In the genomic region with DNA sequence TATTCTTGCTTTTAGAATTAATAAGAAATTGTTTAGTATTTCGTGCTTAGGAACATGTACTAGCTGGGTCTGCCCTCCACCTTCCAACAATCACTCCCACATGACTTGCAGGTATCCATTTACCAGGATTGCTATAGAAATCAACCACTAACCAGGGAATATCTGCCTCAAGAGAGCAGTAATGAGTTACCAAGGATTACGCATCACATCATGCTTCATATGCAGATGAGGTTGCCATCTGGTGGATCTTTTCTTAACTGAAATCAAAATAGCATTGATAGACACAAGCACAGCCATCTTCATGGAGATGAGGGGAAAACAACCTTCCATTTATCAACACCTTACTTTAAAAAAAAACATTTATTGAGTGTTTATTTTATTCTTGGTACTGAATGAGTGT, we compare ENCODE assay signal across 13 mouse cellular contexts. TPM values are rescaled to one million over a fixed set of nuclear protein-coding genes. Genes with fewer than 3 reads are reported as not detected.
DNase-seq lines count a peak whose midpoint lies in the region; ATAC-seq and TF ChIP-seq lines count a peak whose summit lies in the region.
"Had no signal": no experiment of that assay in that cellular context is flagged by ENCODE, and none has a peak within 500 bp of the region (broad histone marks: within the 10 kb centered on the region; RNA-seq: fewer than 3 reads in every experiment).

No protein-coding gene starts in this region.

- H3K9ac ChIP-seq in embryonic facial prominence, embryonic 14.5 days (ENCODE audit: low read depth, low read length) = no peak overlapping the region
- H3K9ac ChIP-seq in limb, embryonic 14.5 days (ENCODE audit: low read depth, low read length, severe bottlenecking) = no peak overlapping the region
- H3K9ac ChIP-seq: liver, embryonic 13.5 days; neural tube, embryonic 13.5 days had no signal

- WGBS in embryonic facial prominence, embryonic 14.5 days = 74% methylated on average over 2 of the region's 2 CpGs
- 89% methylated on average over 2 of the region's 2 CpGs for WGBS in embryonic facial prominence, embryonic 10.5 days
- 27% methylated on average over 2 of the region's 2 CpGs for WGBS in kidney, adult 2 months
- whole genome bisulfite sequencing in limb, embryonic 14.5 days = 67% methylated on average over 2 of the region's 2 CpGs
- WGBS in limb, embryonic 10.5 days = 90% methylated on average over 2 of the region's 2 CpGs

- H3K4me1 ChIP-seq in embryonic facial prominence, embryonic 14.5 days (ENCODE audit: control insufficient read depth, insufficient read depth, low read length) = no peaks in the 10 kb centered on the region
- H3K4me1 ChIP-seq in embryonic facial prominence, embryonic 10.5 days = no peaks in the 10 kb centered on the region
- H3K4me1 ChIP-seq in kidney, adult 2 months (ENCODE audit: control insufficient read depth, insufficient read depth, low read length) = no peaks in the 10 kb centered on the region
- H3K4me1 ChIP-seq in limb, embryonic 14.5 days (ENCODE audit: control insufficient read depth, insufficient read depth, low read length) = no peaks in the 10 kb centered on the region
- H3K4me1 ChIP-seq in limb, embryonic 10.5 days = no peaks in the 10 kb centered on the region
- H3K4me1 ChIP-seq: liver, embryonic 13.5 days; midbrain, embryonic 10.5 days; neural tube, embryonic 13.5 days had no signal

- ATAC-seq in embryonic facial prominence, embryonic 14.5 days (ENCODE audit: low read depth) = no peak
- no peak for ATAC-seq in limb, embryonic 14.5 days (ENCODE audit: low FRiP score, low read depth)
- no peak for ATAC-seq in megakaryocyte, adult 5-6 weeks (ENCODE audit: poor library complexity, severe bottlenecking)

- no peak overlapping the region for H3K4me2 ChIP-seq in embryonic facial prominence, embryonic 14.5 days (ENCODE audit: low read depth, low read length)
- H3K4me2 ChIP-seq in limb, embryonic 14.5 days (replicated peaks; ENCODE audit: low read depth, low read length, severe bottlenecking) = no peak overlapping the region
- H3K4me2 ChIP-seq: heart, embryonic 11.5 days; liver, embryonic 13.5 days; neural tube, embryonic 13.5 days had no signal

- no peak overlapping the region for H3K27ac ChIP-seq in embryonic facial prominence, embryonic 14.5 days (replicated peaks; ENCODE audit: low read depth, low read length)
- H3K27ac ChIP-seq in embryonic facial prominence, embryonic 10.5 days (replicated peaks) = no peak overlapping the region
- no peak overlapping the region for H3K27ac ChIP-seq in kidney, adult 2 months (ENCODE audit: insufficient read depth, low read depth, low read length)
- no peak overlapping the region for H3K27ac ChIP-seq in limb, embryonic 14.5 days (replicated peaks; ENCODE audit: low read depth, low read length)
- no peak overlapping the region for H3K27ac ChIP-seq in limb, embryonic 10.5 days
- H3K27ac ChIP-seq: liver, embryonic 13.5 days; midbrain, embryonic 10.5 days; neural tube, embryonic 13.5 days had no signal

- no peaks in the 10 kb centered on the region for H3K27me3 ChIP-seq in embryonic facial prominence, embryonic 14.5 days (replicated peaks; ENCODE audit: control insufficient read depth, insufficient read depth, low read length)
- no peaks in the 10 kb centered on the region for H3K27me3 ChIP-seq in embryonic facial prominence, embryonic 10.5 days (replicated peaks; ENCODE audit: low read depth, poor library complexity, severe bottlenecking)
- H3K27me3 ChIP-seq in kidney, adult 2 months (replicated peaks; ENCODE audit: control insufficient read depth, insufficient read depth, low read length) = no peaks in the 10 kb centered on the region
- H3K27me3 ChIP-seq in limb, embryonic 14.5 days (ENCODE audit: control insufficient read depth, insufficient read depth, low read length) = no peaks in the 10 kb centered on the region
- H3K27me3 ChIP-seq in limb, embryonic 10.5 days (ENCODE audit: low read depth, poor library complexity, severe bottlenecking) = no peaks in the 10 kb centered on the region
- H3K27me3 ChIP-seq: liver, embryonic 13.5 days; neural tube, embryonic 13.5 days had no signal

- H3K4me3 ChIP-seq in embryonic facial prominence, embryonic 14.5 days (ENCODE audit: low read depth, low read length) = no peak overlapping the region
- no peak overlapping the region for H3K4me3 ChIP-seq in embryonic facial prominence, embryonic 10.5 days
- H3K4me3 ChIP-seq in kidney, adult 2 months (ENCODE audit: insufficient read depth, low read depth, low read length) = no peak overlapping the region
- H3K4me3 ChIP-seq in limb, embryonic 14.5 days (replicated peaks; ENCODE audit: low read length) = no peak overlapping the region
- no peak overlapping the region for H3K4me3 ChIP-seq in limb, embryonic 10.5 days
- H3K4me3 ChIP-seq: liver, embryonic 13.5 days; midbrain, embryonic 10.5 days; neural tube, embryonic 13.5 days had no signal

- TF ChIP-seq POLR2A in kidney, adult 2 months (IDR thresholded peaks at IDR 0.05; ENCODE audit: low read depth, low read length) = no peak
- no peak for TF ChIP-seq POLR2A in limb, embryonic 14.5 days (IDR thresholded peaks at IDR 0.05; ENCODE audit: borderline replicate concordance, extremely low read depth, insufficient read depth, insufficient read length)

- H3K36me3 ChIP-seq in embryonic facial prominence, embryonic 14.5 days (ENCODE audit: control insufficient read depth, insufficient read depth, low read length) = no peaks in the 10 kb centered on the region
- H3K36me3 ChIP-seq in embryonic facial prominence, embryonic 10.5 days (replicated peaks) = no peaks in the 10 kb centered on the region
- no peaks in the 10 kb centered on the region for H3K36me3 ChIP-seq in kidney, adult 2 months (ENCODE audit: control insufficient read depth, insufficient read depth, low read length)
- no peaks in the 10 kb centered on the region for H3K36me3 ChIP-seq in limb, embryonic 14.5 days (ENCODE audit: control insufficient read depth, insufficient read depth, low read length)
- no peaks in the 10 kb centered on the region for H3K36me3 ChIP-seq in limb, embryonic 10.5 days
- H3K36me3 ChIP-seq: liver, embryonic 13.5 days; midbrain, embryonic 10.5 days; neural tube, embryonic 13.5 days had no signal

- DNase-seq in embryonic facial prominence, embryonic 14.5 days (ENCODE audit: low spot score) = peak; percentile 55
- no peak for DNase-seq in embryonic facial prominence, embryonic 10.5 days (ENCODE audit: low spot score)
- DNase-seq in kidney, adult 2 months = peak; percentile 6
- no peak for DNase-seq in kidney, postnatal 4 days
- DNase-seq in limb, embryonic 14.5 days (ENCODE audit: low spot score) = peak; percentile 30
- no peak for DNase-seq in limb, embryonic 10.5 days (ENCODE audit: low spot score)
- DNase-seq in Muller cell, postnatal 12 days (ENCODE audit: inconsistent ontology term) = peak; percentile 3
- DNase-seq: liver, embryonic 13.5 days; right cerebral cortex, postnatal 25 days had no signal

- H3K9me3 ChIP-seq in embryonic facial prominence, embryonic 14.5 days (ENCODE audit: control insufficient read depth, low read length) = no peaks in the 10 kb centered on the region
- H3K9me3 ChIP-seq in embryonic facial prominence, embryonic 10.5 days = no peaks in the 10 kb centered on the region
- H3K9me3 ChIP-seq in limb, embryonic 14.5 days (ENCODE audit: control insufficient read depth, low read length) = no peaks in the 10 kb centered on the region
- H3K9me3 ChIP-seq in limb, embryonic 10.5 days (replicated peaks) = no peaks in the 10 kb centered on the region
- H3K9me3 ChIP-seq: liver, embryonic 13.5 days; midbrain, embryonic 10.5 days; neural tube, embryonic 13.5 days had no signal

- TF ChIP-seq CTCF in kidney, adult 2 months (conservative IDR thresholded peaks at IDR 0.05; ENCODE audit: insufficient read depth, insufficient read length, low read depth, low read length) = no peak

RNA-seq across cellular contexts. Expression of gene Alg13, which starts 16.1 kb away (rescaled TPM):
- 17.4 and 19.5 TPM in 2 replicates for polyA plus RNA-seq in embryonic facial prominence, embryonic 14.5 days (2014; fragmentation: Nextera tagmentation; extraction: Ambion mirVana)
- polyA plus RNA-seq in embryonic facial prominence, embryonic 10.5 days (2016; fragmentation: Nextera tagmentation; extraction: Ambion mirVana) = 28.2 and 28.4 TPM in 2 replicates
- 3.7 and 5.3 TPM in 2 replicates for polyA plus RNA-seq in kidney, adult 2 months (2012; rRNA removed)
- 28.6 and 36.5 TPM in 2 replicates for polyA plus RNA-seq in limb, embryonic 14.5 days (2012; rRNA removed)
- polyA plus RNA-seq in limb, embryonic 14.5 days (2014; fragmentation: Nextera tagmentation; extraction: Ambion mirVana) = 18.7 and 26.2 TPM in 2 replicates
- 31.3 and 33.2 TPM in 2 replicates for polyA plus RNA-seq in limb, embryonic 10.5 days (2016; fragmentation: Nextera tagmentation; extraction: Ambion mirVana)
- total RNA-seq in megakaryocyte, adult 5-6 weeks (2015) = 19.6 and 27.1 TPM in 2 replicates
- total RNA-seq in megakaryocyte, adult 5-6 weeks (2017) = 14.3 and 17.2 TPM in 2 replicates

Comparison
In these comparisons a context has a peak if more than half of its experiments do, and no peak if none do; other contexts are left out.
1. DNase-seq: peak in embryonic facial prominence, embryonic 14.5 days (single experiment), kidney, adult 2 months (single experiment), limb, embryonic 14.5 days (single experiment) and Muller cell, postnatal 12 days (single experiment); none in embryonic facial prominence, embryonic 10.5 days (single experiment), kidney, postnatal 4 days (0 of 2) and limb, embryonic 10.5 days (single experiment).